Mouse (Mus musculus): ENCODE results near the gene Bub3. TPM values are rescaled to one million over a fixed set of nuclear protein-coding genes. Genes with fewer than 3 reads are reported as not detected.
A peak's percentile ranks its signal among the peaks of the same experiment; 100 is the strongest.

Bub3 gene
- 3.2 and 4.1 TPM in 2 replicates for polyA plus RNA-seq (2012)

- Histone ChIP-seq H3K4me3 (replicated peaks) (peak within 1 kb of the TSS; percentile 74), H3K36me3 (ENCODE audit: control insufficient read depth) (peaks cover 46% of the 10 kb centered on the region), H3K9me3 (ENCODE audit: control insufficient read depth, low read length) (peaks cover 19% of the 10 kb centered on the region), H3K4me1 (ENCODE audit: control insufficient read depth) (peaks cover 35% of the 10 kb centered on the region), H3K27me3 (ENCODE audit: control insufficient read depth) (peaks cover 45% of the 10 kb centered on the region)
- TF ChIP-seq TAL1 (IDR thresholded peaks at IDR 0.05; ENCODE audit: low read length) (no peak), GATA1 (IDR thresholded peaks at IDR 0.05; ENCODE audit: low read length) (no peak)
Measured at GRCm38 (mm10) chr7:131559986-131560696, at the start of gene Bub3. Gene Bub3, plus strand, starts transcription at chr7:131560222.

GRCm38 (mm10) chr7:131539979-131540378, 20.0 kb upstream of the Bub3 start:
- Histone ChIP-seq H3K27me3 (ENCODE audit: control insufficient read depth) (peaks cover 71% of the 10 kb centered on the region), H3K4me1 (ENCODE audit: control insufficient read depth) (no peaks in the 10 kb centered on the region), H3K36me3 (ENCODE audit: control insufficient read depth) (no peaks in the 10 kb centered on the region), H3K4me3 (replicated peaks) (no peak overlapping the region), H3K9me3 (ENCODE audit: control insufficient read depth, low read length) (peaks cover 20% of the 10 kb centered on the region; the same call in 1 of the 2 replicates)
- no peak for TF ChIP-seq TAL1 (IDR thresholded peaks at IDR 0.05; ENCODE audit: low read length)
- TF ChIP-seq GATA1 (IDR thresholded peaks at IDR 0.05; ENCODE audit: low read length), result no peak

- no peak overlapping the region for H3K4me3 ChIP-seq (replicated peaks)
- H3K36me3 ChIP-seq (ENCODE audit: control insufficient read depth), result no peaks in the 10 kb centered on the region
- peaks cover 82% of the 10 kb centered on the region for H3K27me3 ChIP-seq (ENCODE audit: control insufficient read depth)
- no peaks in the 10 kb centered on the region for H3K4me1 ChIP-seq (ENCODE audit: control insufficient read depth)
- no peak for TF ChIP-seq GATA1 (IDR thresholded peaks at IDR 0.05; ENCODE audit: low read length)
- no peak for TF ChIP-seq TAL1 (IDR thresholded peaks at IDR 0.05; ENCODE audit: low read length)
- peaks cover 20% of the 10 kb centered on the region; the same call in 1 of the 2 replicates for H3K9me3 ChIP-seq (ENCODE audit: control insufficient read depth, low read length)
Measured at GRCm38 (mm10) chr7:131541184-131542114, 18.6 kb upstream of the Bub3 start.

- TF ChIP-seq GATA1 (IDR thresholded peaks at IDR 0.05; ENCODE audit: low read length) (no peak), TAL1 (IDR thresholded peaks at IDR 0.05; ENCODE audit: low read length) (no peak)
- peaks cover 91% of the 10 kb centered on the region for H3K27me3 ChIP-seq (ENCODE audit: control insufficient read depth)
Measured at GRCm38 (mm10) chr7:131542115-131542871, 17.7 kb upstream of the Bub3 start, which contains the start of gene Hmx3. Gene Hmx3, plus strand, starts transcription at chr7:131542867.

GRCm38 (mm10) chr7:131542872-131543622, 17.0 kb upstream of the Bub3 start:
- no peaks in the 10 kb centered on the region for H3K36me3 ChIP-seq (ENCODE audit: control insufficient read depth)
- TF ChIP-seq TAL1 (IDR thresholded peaks at IDR 0.05; ENCODE audit: low read length) (no peak), GATA1 (IDR thresholded peaks at IDR 0.05; ENCODE audit: low read length) (no peak)
- no peaks in the 10 kb centered on the region for H3K4me1 ChIP-seq (ENCODE audit: control insufficient read depth)
- peaks cover 20% of the 10 kb centered on the region; the same call in 1 of the 2 replicates for H3K9me3 ChIP-seq (ENCODE audit: control insufficient read depth, low read length)
- peaks cover 96% of the 10 kb centered on the region for H3K27me3 ChIP-seq (ENCODE audit: control insufficient read depth)
- H3K4me3 ChIP-seq (replicated peaks), result no peak overlapping the region

More at GRCm38 (mm10) chr7:131542115-131542871, 17.7 kb upstream of the Bub3 start, which contains the start of gene Hmx3:
- no peaks in the 10 kb centered on the region for H3K4me1 ChIP-seq (ENCODE audit: control insufficient read depth)
- H3K36me3 ChIP-seq (ENCODE audit: control insufficient read depth), result no peaks in the 10 kb centered on the region
- H3K4me3 ChIP-seq (replicated peaks), result no peak within 1 kb of the TSS
- peaks cover 20% of the 10 kb centered on the region; the same call in 1 of the 2 replicates for H3K9me3 ChIP-seq (ENCODE audit: control insufficient read depth, low read length)

- Histone ChIP-seq H3K4me3 (replicated peaks) (no peak overlapping the region), H3K36me3 (ENCODE audit: control insufficient read depth) (no peaks in the 10 kb centered on the region), H3K9me3 (ENCODE audit: control insufficient read depth, low read length) (peaks cover 20% of the 10 kb centered on the region; the same call in 1 of the 2 replicates), H3K4me1 (ENCODE audit: control insufficient read depth) (no peaks in the 10 kb centered on the region), H3K27me3 (ENCODE audit: control insufficient read depth) (peaks cover 98% of the 10 kb centered on the region)
- TF ChIP-seq GATA1 (IDR thresholded peaks at IDR 0.05; ENCODE audit: low read length), result no peak
- no peak for TF ChIP-seq TAL1 (IDR thresholded peaks at IDR 0.05; ENCODE audit: low read length)
Measured at GRCm38 (mm10) chr7:131543623-131544481, 16.2 kb upstream of the Bub3 start.

GRCm38 (mm10) chr7:131544871-131545270, 15.2 kb upstream of the Bub3 start:
- no peaks in the 10 kb centered on the region for H3K4me1 ChIP-seq (ENCODE audit: control insufficient read depth)
- peaks cover 100% of the 10 kb centered on the region for H3K27me3 ChIP-seq (ENCODE audit: control insufficient read depth)

More at GRCm38 (mm10) chr7:131544871-131545270, 15.2 kb upstream of the Bub3 start:
- Histone ChIP-seq H3K9me3 (ENCODE audit: control insufficient read depth, low read length) (peaks cover 20% of the 10 kb centered on the region; the same call in 1 of the 2 replicates), H3K4me3 (replicated peaks) (no peak overlapping the region), H3K36me3 (ENCODE audit: control insufficient read depth) (no peaks in the 10 kb centered on the region)
- TF ChIP-seq TAL1 (IDR thresholded peaks at IDR 0.05; ENCODE audit: low read length) (no peak), GATA1 (IDR thresholded peaks at IDR 0.05; ENCODE audit: low read length) (no peak)

Data from erythroblast, embryonic 14.5 days (primary cell).